ENCODE assay signal across 17 mouse cellular contexts in the genomic region with DNA sequence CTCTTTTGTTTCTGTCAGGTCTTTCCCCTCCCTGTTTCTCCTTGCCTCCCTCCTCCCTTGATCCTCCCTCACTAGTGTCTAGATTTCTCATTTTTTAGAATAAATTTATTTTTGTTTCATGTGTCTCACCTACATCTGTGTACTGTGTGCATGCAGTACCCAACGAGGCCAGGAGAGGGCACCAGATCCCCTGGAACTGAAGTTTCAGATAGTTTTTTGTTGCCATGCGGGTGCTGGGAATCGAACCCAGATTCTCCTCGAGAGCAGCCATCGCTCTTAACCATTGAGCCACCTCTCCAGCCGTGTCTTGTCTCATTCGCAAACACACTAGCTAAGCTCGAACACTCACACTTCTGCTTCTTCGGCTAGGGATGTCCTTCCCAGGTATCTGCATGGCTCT. TPM values are rescaled to one million over a fixed set of nuclear protein-coding genes. Genes with fewer than 3 reads are reported as not detected.
DNase-seq lines count a peak whose midpoint lies in the region; ATAC-seq and TF ChIP-seq lines count a peak whose summit lies in the region.
"Had no signal": no experiment of that assay in that cellular context is flagged by ENCODE, and none has a peak within 500 bp of the region (broad histone marks: within the 10 kb centered on the region; RNA-seq: fewer than 3 reads in every experiment).

No protein-coding gene starts in this region.

- no peak overlapping the region for H3K9ac ChIP-seq in heart, adult 2 months (ENCODE audit: low read depth, low read length)
- no peak overlapping the region for H3K9ac ChIP-seq in liver, postnatal 0 days (replicated peaks)
- H3K9ac ChIP-seq in liver, embryonic 12.5 days, result no peak overlapping the region
- H3K9ac ChIP-seq in ES-Bruce4 (ENCODE audit: low read depth, poor library complexity, severe bottlenecking), result no peak overlapping the region
- no peak overlapping the region for H3K9ac ChIP-seq in kidney, embryonic 16.5 days (replicated peaks; ENCODE audit: low read length)
- H3K9ac ChIP-seq: embryonic facial prominence, embryonic 15.5 days; forebrain, embryonic 12.5 days had no signal

- no peak for TF ChIP-seq EP300 in heart, adult 2 months (IDR thresholded peaks at IDR 0.05; ENCODE audit: insufficient read depth, low read depth, low read length)
- TF ChIP-seq EP300 in liver, postnatal 0 days (IDR thresholded peaks at IDR 0.05; ENCODE audit: low read depth), result no peak
- TF ChIP-seq EP300 in ES-Bruce4 (IDR thresholded peaks at IDR 0.05; ENCODE audit: insufficient read depth, low read depth, low read length), result no peak

- no peak for DNase-seq in heart, adult 2 months
- DNase-seq in heart, postnatal 4 days, result no peak
- no peak for DNase-seq in liver, postnatal 0 days
- DNase-seq in adipocyte (ENCODE audit: low spot score), result no peak
- DNase-seq: adrenal gland, postnatal 36 days; cerebellum, adult 11-12 months; lung, postnatal 36 days; right cerebral cortex, postnatal 4 days had no signal

- H3K36me3 ChIP-seq in heart, adult 2 months (ENCODE audit: control insufficient read depth, insufficient read depth, low read length), result no peaks in the 10 kb centered on the region
- no peaks in the 10 kb centered on the region for H3K36me3 ChIP-seq in liver, postnatal 0 days (replicated peaks; ENCODE audit: insufficient read depth, low read length)
- H3K36me3 ChIP-seq in liver, embryonic 12.5 days, result no peaks in the 10 kb centered on the region
- no peaks in the 10 kb centered on the region for H3K36me3 ChIP-seq in ES-Bruce4 (ENCODE audit: control insufficient read depth, insufficient read depth, low read length, poor library complexity, severe bottlenecking)
- H3K36me3 ChIP-seq in kidney, embryonic 16.5 days (ENCODE audit: insufficient read depth, low read length), result no peaks in the 10 kb centered on the region
- H3K36me3 ChIP-seq: embryonic facial prominence, embryonic 15.5 days; forebrain, embryonic 12.5 days; heart, embryonic 10.5 days had no signal

- no peak overlapping the region for H3K4me3 ChIP-seq in heart, adult 2 months
- no peak overlapping the region for H3K4me3 ChIP-seq in liver, postnatal 0 days (ENCODE audit: low read depth, low read length)
- H3K4me3 ChIP-seq in liver, embryonic 12.5 days, result no peak overlapping the region
- H3K4me3 ChIP-seq in ES-Bruce4 (ENCODE audit: low read depth, low read length), result no peak overlapping the region
- no peak overlapping the region for H3K4me3 ChIP-seq in bone marrow macrophage, adult 2 months (ENCODE audit: insufficient read depth, low read length)
- no peak overlapping the region for H3K4me3 ChIP-seq in kidney, embryonic 16.5 days (ENCODE audit: low read length)
- H3K4me3 ChIP-seq: embryonic facial prominence, embryonic 15.5 days; forebrain, embryonic 12.5 days; heart, embryonic 10.5 days had no signal

- no peaks in the 10 kb centered on the region for H3K27me3 ChIP-seq in heart, adult 2 months (ENCODE audit: control insufficient read depth, insufficient read depth, low read length)
- no peaks in the 10 kb centered on the region for H3K27me3 ChIP-seq in liver, postnatal 0 days (ENCODE audit: insufficient read depth, low read length)
- peaks cover 7% of the 10 kb centered on the region for H3K27me3 ChIP-seq in liver, embryonic 12.5 days (replicated peaks)
- H3K27me3 ChIP-seq in ES-Bruce4 (ENCODE audit: control insufficient read depth, insufficient read depth, low read length, poor library complexity, severe bottlenecking), result no peaks in the 10 kb centered on the region
- H3K27me3 ChIP-seq in kidney, embryonic 16.5 days (ENCODE audit: insufficient read depth, low read length), result no peaks in the 10 kb centered on the region
- H3K27me3 ChIP-seq: embryonic facial prominence, embryonic 15.5 days; forebrain, embryonic 12.5 days had no signal

- TF ChIP-seq POLR2A in heart, adult 2 months (IDR thresholded peaks at IDR 0.05; ENCODE audit: insufficient read depth, low read depth, low read length), result no peak
- TF ChIP-seq POLR2A in ES-Bruce4 (IDR thresholded peaks at IDR 0.05; ENCODE audit: insufficient read depth, low read length), result no peak
- no peak for TF ChIP-seq POLR2A in bone marrow macrophage, adult 2 months (IDR thresholded peaks at IDR 0.05; ENCODE audit: borderline replicate concordance, low read depth, low read length)

- peak; percentile 51 for TF ChIP-seq CTCF in heart, adult 2 months (IDR thresholded peaks at IDR 0.05)
- TF ChIP-seq CTCF in liver, postnatal 0 days (IDR thresholded peaks at IDR 0.05; ENCODE audit: low read depth), result peak; percentile 66
- TF ChIP-seq CTCF in ES-Bruce4 (IDR thresholded peaks at IDR 0.05; ENCODE audit: low read depth, low read length), result peak; percentile 35
- TF ChIP-seq CTCF in bone marrow macrophage, adult 2 months (IDR thresholded peaks at IDR 0.05; ENCODE audit: low read depth, low read length), result peak; percentile 59

- WGBS in heart, adult 2 months, result 91% methylated on average over 9 of the region's 9 CpGs
- WGBS in liver, postnatal 0 days (ENCODE audit: insufficient replicate concordance), result 83% methylated on average over 9 of the region's 9 CpGs
- 80% methylated on average over 9 of the region's 9 CpGs for WGBS in liver, embryonic 12.5 days (ENCODE audit: insufficient replicate concordance)
- WGBS in kidney, embryonic 16.5 days, result 94% methylated on average over 9 of the region's 9 CpGs

- no peaks in the 10 kb centered on the region; the same call in 1 of the 2 replicates for H3K4me1 ChIP-seq in heart, adult 2 months (ENCODE audit: control insufficient read depth, insufficient read depth, low read length)
- H3K4me1 ChIP-seq in liver, postnatal 0 days (ENCODE audit: insufficient read depth), result no peaks in the 10 kb centered on the region; the same call in 1 of the 2 replicates
- peaks cover 26% of the 10 kb centered on the region for H3K4me1 ChIP-seq in liver, embryonic 12.5 days
- peaks cover 2% of the 10 kb centered on the region for H3K4me1 ChIP-seq in ES-Bruce4 (ENCODE audit: control insufficient read depth, insufficient read depth, low read length)
- H3K4me1 ChIP-seq in bone marrow macrophage, adult 2 months (ENCODE audit: control insufficient read depth, insufficient read depth, low read length), result 0 out of 2 replicates have a peak, but pooled peaks cover 2% of the 10 kb centered on the region
- no peaks in the 10 kb centered on the region for H3K4me1 ChIP-seq in kidney, embryonic 16.5 days (ENCODE audit: insufficient read depth, low read length)
- H3K4me1 ChIP-seq: embryonic facial prominence, embryonic 15.5 days had no signal

- H3K9me3 ChIP-seq in liver, postnatal 0 days (ENCODE audit: low read length), result peaks cover 5% of the 10 kb centered on the region; the same call in 1 of the 2 replicates
- peaks cover 8% of the 10 kb centered on the region for H3K9me3 ChIP-seq in liver, embryonic 12.5 days (replicated peaks)
- H3K9me3 ChIP-seq in ES-Bruce4 (replicated peaks; ENCODE audit: control insufficient read depth, insufficient read depth, low read length, poor library complexity, severe bottlenecking), result no peaks in the 10 kb centered on the region
- peaks cover 6% of the 10 kb centered on the region; the same call in 1 of the 2 replicates for H3K9me3 ChIP-seq in kidney, embryonic 16.5 days (ENCODE audit: low read length)
- H3K9me3 ChIP-seq: embryonic facial prominence, embryonic 15.5 days had no signal

- no peak for ATAC-seq in liver, postnatal 0 days
- ATAC-seq in liver, embryonic 12.5 days, result no peak
- ATAC-seq in kidney, embryonic 16.5 days (ENCODE audit: low FRiP score, low TSS enrichment), result no peak
- ATAC-seq: intestine, embryonic 16.5 days had no signal

- intact Hi-C loops in heart, adult 2 months (cut with DNase I), result no loop called here

- no peak overlapping the region for H3K27ac ChIP-seq in heart, adult 2 months
- H3K27ac ChIP-seq in liver, postnatal 0 days (ENCODE audit: low read depth), result no peak overlapping the region
- no peak overlapping the region for H3K27ac ChIP-seq in liver, embryonic 12.5 days
- no peak overlapping the region for H3K27ac ChIP-seq in ES-Bruce4 (ENCODE audit: insufficient read depth, low read length)
- H3K27ac ChIP-seq in bone marrow macrophage, adult 2 months (ENCODE audit: insufficient read depth, low read depth, low read length), result no peak overlapping the region
- no peak overlapping the region for H3K27ac ChIP-seq in kidney, embryonic 16.5 days (ENCODE audit: low read length)
- H3K27ac ChIP-seq: embryonic facial prominence, embryonic 15.5 days; forebrain, embryonic 12.5 days; heart, embryonic 10.5 days had no signal

- H3K79me2 ChIP-seq in heart, adult 2 months (replicated peaks; ENCODE audit: control insufficient read depth, insufficient read depth, low read length), result no peaks in the 10 kb centered on the region

- no peak overlapping the region for H3K4me2 ChIP-seq in liver, postnatal 0 days (ENCODE audit: low read depth, low read length)
- no peak overlapping the region for H3K4me2 ChIP-seq in liver, embryonic 12.5 days
- no peak overlapping the region for H3K4me2 ChIP-seq in kidney, embryonic 16.5 days (replicated peaks; ENCODE audit: low read depth, low read length)
- H3K4me2 ChIP-seq: embryonic facial prominence, embryonic 15.5 days; forebrain, embryonic 12.5 days; midbrain, embryonic 11.5 days had no signal

RNA-seq across cellular contexts. Expression of a gene that starts 26.5 kb away (rescaled TPM):
- total RNA-seq in heart, adult 2 months (2021), result 1 to 10 TPM; 7.5 to 8.3 TPM
- 2.8 and 4.6 TPM in 2 replicates for polyA plus RNA-seq in heart, adult 2 months (2012; rRNA removed)
- 10 to 100 TPM; 26.4 to 28.0 TPM for total RNA-seq in heart, postnatal 4 days (2021)
- 44.8 and 45.8 TPM in 2 replicates for polyA plus RNA-seq in liver, postnatal 0 days (2015; fragmentation: Nextera tagmentation; extraction: Ambion mirVana)
- polyA plus RNA-seq in liver, embryonic 12.5 days (2016; fragmentation: Nextera tagmentation; extraction: Ambion mirVana), result 136 and 141 TPM in 2 replicates
- 82.8 and 85.6 TPM in 2 replicates for polyA plus RNA-seq in ES-Bruce4 (2011; ENCODE audit: insufficient read depth, insufficient read length, low read depth, missing spikeins)
- 37.0 and 42.9 TPM in 2 replicates for polyA plus RNA-seq in bone marrow macrophage, adult 2 months (2012; ENCODE audit: insufficient read depth, insufficient read length, missing spikeins)
- polyA plus RNA-seq in kidney, embryonic 16.5 days (2015; fragmentation: Nextera tagmentation; extraction: Ambion mirVana), result 67.2 and 67.3 TPM in 2 replicates
